Mouse (Mus musculus): ENCODE data around the gene Tldc2. TPM values are rescaled to one million over a fixed set of nuclear protein-coding genes. Genes with fewer than 3 reads are reported as not detected.

Tldc2 gene
- total RNA-seq, 2 experiments from 2014 or later, result not detected

DNA sequence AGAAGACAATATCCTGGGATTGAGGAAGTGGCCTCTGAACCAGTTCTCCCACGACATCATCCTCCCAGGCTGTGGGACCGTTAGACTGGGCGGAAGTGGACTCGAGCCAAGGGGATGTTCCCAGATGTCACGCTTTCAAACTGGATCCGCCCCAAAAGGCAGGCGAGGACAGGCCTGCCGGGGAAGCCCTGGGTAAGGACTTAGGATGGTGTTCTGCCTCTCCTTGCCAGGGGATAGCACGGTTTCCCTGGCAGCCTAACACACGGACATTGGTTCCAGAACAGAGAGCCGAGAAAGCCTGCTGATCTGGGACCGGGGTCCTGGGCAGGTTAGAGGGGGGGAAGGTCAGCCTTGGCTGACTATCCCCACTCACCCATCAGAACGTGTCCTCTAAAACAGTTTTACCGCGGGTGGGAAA is 9.2 kb upstream of the Tldc2 start:
- peak; percentile 77 to 83 for DNase-seq (ENCODE audit: low spot score in 2 of 2)

DNA sequence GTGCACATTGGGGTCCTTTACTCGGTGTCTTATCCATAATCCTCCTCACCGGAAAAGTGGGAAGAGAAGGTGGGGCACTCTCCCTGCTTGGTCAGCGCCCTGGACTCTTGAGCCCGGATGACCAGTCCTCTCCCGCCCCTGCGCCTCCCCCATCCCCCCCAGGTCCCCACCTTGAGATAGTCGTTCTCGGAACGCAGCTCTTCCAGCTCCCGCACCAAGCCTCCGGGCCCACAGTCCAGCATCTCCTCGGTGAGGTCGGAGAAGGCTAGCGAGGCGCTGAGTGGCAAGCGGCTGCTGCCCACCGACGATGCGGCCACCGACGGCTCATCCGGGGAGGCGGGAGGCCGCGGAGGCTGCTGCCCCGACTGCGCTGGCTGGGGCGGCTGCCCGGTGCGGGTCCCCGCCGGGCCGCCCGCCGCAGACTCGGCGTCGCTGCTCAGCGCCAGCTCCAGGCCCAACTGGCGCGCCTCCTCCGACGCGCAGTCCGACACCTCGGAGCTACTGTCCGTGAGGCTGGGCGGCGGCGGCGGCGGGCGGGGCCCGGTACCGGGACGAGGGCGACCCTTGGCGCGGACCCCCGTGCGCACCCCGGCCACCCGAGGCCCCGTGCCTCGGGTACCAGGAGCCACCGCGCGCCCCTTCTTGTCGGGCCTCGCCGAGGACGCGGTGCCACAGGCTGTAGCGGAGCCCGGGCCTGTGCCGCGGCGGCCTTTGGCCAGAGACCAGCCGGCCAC is 8.6 kb upstream of the Tldc2 start:
- peak in 1 of 2 experiments; percentile 60 for DNase-seq (ENCODE audit: low spot score in 2 of 2)

DNA sequence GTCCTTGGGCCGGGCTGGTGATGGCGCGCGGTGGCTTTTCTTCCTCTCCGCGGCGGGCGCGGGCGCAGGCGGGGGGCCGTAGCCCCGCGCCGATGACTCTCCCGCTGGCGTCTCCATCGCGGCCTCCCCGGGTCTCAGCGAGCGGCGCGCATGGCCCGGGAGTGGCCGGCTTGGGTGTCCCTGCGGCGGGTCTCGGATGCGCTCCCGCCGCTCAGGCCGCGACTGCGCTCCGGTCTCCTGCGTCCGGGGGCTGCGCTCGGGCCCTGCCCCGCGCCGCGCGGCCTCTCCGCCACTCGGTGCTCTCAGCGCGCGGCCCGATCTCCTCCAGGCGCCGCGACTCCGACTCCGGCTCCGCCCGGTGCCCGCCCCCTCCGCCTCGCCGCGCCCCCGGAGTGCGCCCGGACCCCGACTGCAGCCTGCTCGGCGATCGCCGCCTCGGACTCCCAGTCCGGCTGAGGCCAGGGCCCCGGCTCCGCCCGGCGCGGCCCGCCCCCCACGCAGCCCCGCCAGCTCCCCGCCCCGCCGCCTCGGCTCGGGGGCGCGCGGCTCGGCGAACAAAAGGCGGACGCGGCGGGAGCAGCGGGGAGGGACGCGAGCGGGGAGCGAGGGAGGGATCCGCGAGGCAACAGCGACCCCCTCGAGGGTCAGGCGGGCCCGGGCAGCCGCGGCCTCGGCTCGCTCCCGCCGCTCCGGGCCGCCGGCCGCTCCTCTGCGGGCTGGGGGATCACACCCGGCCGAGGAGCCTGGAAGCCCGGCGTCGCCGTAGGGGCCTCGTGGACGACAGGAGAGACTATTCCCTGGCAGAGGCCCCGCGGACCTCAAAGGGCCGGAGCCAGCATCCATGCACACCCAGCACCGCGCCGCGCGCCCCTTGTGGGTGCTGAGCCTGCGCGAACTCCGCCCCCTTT is 7.8 kb upstream of the Tldc2 start, which contains the start of gene Soga1:
TSS of gene Soga1 (minus strand) at position 462 of the 908 bp plus-strand sequence.
- DNase-seq (ENCODE audit: low spot score in 2 of 2), result peak; percentile 86 to 92

GRCm38 (mm10) chr2:157079701-157080180 is 7.1 kb upstream of the Tldc2 start:
- no peak for DNase-seq (ENCODE audit: low spot score in 2 of 2)

DNA sequence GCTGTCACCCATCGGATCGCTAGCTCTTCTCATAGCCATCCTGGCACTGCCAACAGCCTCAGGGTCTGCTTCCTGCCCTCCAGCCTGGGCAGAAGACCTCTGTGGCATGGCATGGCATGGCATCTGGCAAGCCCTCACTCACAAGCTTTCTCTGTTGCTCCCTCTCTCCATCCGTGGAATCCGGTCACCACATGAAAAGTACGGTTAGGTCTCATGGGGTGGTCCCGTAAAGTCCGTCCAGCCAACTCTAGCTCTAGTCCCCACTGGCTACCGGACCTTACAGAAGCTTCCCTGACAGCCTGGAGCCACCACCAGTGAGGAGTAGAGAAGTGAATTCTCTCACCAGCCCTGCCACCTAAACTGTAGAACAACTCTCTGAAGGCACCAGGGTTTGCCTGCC is 5.5 kb upstream of the Tldc2 start:
- no peak for DNase-seq (ENCODE audit: low spot score in 2 of 2)

DNA sequence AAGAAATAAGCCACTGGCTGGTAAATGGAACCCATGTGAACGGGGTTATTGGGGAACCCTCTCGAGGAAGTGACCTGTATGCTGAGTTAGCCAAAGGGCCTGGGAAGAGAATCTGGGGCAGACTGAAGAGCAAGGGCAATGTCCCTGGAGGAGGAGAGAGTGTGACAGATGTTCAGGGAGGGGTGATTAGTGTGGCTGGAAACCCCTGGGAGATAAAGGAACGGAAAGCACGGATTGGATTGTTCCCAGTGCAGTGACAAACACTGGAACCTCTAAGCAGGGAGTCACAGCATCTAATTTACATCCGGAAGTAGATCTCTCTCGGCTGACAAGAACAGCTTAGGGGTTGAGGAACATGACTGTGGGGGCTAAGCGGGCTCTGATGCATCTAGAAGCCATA is 4.9 kb upstream of the Tldc2 start:
- DNase-seq (ENCODE audit: low spot score in 2 of 2), result no peak

DNA sequence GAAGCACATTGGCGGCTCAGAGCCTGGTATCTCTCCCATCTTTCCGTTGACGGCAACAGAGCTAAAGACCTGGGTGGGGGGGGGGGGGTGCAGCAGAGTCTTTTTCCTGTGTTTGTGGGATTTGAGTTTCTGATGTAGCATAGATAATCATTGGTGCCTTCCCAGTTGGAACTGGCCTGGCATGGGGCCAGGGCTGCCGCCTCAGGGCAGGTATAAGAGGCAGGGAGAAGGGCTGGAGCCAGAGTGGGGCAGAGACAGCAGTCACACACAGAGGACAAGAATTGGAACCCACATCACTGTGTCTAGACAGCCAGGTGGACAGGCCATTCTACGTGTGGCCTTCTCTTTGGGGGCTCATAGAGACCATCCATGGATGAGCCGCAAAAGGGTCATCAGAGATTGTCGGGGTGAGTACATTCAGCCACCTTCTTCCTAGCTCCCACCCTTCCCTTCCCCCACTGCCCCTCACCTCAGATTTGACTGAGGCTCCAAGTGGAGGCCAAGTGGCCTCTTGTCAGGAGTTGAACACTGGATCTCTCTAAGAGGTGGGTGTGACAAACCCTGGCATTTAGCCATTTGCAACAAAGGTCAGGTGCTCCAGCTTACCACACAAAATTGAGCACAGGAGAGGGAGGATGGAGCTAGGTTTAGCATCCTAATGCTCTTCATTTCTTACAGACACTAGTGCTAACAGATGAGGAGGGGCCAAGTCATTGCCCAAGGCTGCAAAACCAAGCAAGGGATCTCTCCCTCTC is 1.8 kb upstream of the Tldc2 start:
- no peak for DNase-seq (ENCODE audit: low spot score in 2 of 2)

DNA sequence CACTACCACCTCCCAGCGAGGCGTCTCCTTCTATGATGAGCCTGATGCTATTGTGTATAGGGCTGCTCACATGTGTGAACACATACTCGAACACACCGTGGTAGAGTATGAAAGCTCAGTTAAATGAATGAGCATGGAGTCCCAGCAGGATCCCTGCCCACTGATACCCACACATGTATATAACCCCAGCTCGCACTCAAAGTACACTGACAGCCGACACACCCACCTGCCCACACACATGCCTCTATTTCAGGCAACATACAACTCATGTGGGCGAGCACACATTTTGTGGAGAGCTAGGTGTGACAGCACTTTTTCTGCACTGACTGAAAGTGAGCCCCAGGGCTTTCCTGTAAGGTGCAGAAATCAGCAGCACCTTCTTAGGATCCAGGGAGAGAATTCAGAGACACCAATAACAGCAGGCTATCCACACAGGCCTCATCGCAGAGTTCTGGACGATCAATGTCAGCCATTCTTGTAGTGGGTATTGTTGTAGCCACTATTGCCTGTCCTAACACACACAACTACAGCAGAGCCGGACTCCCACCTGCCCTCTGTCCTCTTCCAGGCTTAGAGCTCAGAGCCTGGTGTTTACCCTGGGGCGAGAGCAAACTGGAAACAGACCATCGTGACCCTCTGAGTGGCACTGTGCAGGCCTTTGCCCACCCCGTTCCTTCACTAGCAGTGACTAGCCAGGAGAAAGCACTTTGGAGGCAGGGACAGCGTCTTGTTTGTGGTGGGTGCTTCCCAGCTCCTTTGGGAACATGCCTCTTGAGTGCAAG is 872 bp downstream of the Tldc2 start:
- DNase-seq (ENCODE audit: low spot score in 2 of 2), result no peak

DNA sequence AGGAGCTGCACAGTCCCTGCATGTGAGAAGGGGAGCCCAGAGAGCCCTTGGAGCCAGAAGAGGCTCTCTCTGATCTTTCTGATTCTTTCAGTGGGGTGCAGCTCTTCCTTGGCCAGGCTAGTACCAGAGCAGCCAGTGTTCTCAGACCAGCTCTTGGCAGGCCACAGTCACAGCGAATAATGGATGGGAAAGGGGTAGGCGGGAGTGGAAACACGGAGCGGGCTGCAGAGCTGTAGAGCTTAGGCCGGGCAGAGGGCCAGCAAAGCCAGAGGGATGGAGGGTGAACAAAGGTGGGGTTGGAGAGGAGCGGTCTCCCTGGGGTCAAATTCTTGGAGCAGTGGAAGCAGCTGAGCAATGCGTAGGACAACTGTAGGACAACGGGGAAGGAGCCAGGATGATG is 5.2 kb downstream of the Tldc2 start:
- peak; percentile 53 to 64 for DNase-seq (ENCODE audit: low spot score in 2 of 2)

- DNase-seq (ENCODE audit: low spot score in 2 of 2), result peak; percentile 85 to 87
Measured at GRCm38 (mm10) chr2:157095005-157095755, 8.3 kb downstream of the Tldc2 start.

- no peak for DNase-seq (ENCODE audit: low spot score in 2 of 2)
Measured at GRCm38 (mm10) chr2:157099532-157100318, 12.9 kb downstream of the Tldc2 start.

DNA sequence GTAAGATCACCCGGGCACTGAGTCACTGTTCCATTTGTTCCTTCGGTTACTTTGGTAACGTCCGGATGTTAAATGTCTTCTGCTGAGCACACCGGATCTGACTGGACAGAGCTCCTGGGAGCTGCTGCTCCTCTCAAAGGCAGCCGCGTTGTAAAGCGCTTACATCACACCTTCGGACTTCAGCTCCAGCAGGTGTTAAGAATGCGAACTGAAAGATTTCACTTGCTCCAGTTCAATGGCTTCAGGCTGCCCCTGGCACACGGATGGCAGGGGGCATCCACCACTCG is 13.4 kb downstream of the Tldc2 start:
- DNase-seq (ENCODE audit: low spot score in 2 of 2), result no peak

DNA sequence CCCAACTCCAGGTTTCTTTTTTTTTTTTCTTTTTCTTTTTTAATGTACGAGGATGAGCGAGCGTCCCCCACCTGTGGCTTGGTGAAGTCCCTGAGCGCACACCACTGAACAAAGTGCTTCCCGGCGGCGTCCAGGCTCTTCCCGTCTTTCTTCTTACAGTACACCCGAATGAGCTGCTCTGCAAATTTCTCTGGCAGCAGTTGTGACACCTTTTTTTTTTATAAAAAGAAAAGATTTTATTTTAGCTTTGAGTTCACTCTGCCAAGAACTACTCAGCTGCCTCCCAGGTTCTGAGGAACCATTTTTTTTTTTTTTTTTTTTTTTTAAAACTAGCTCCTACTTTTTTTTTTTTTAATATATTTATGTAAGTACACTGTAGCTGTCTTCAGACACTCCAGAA is 14.8 kb downstream of the Tldc2 start:
- no peak for DNase-seq (ENCODE audit: low spot score in 2 of 2)

- no peak for DNase-seq (ENCODE audit: low spot score in 2 of 2)
Measured at GRCm38 (mm10) chr2:157102256-157102655, 15.4 kb downstream of the Tldc2 start.

DNA sequence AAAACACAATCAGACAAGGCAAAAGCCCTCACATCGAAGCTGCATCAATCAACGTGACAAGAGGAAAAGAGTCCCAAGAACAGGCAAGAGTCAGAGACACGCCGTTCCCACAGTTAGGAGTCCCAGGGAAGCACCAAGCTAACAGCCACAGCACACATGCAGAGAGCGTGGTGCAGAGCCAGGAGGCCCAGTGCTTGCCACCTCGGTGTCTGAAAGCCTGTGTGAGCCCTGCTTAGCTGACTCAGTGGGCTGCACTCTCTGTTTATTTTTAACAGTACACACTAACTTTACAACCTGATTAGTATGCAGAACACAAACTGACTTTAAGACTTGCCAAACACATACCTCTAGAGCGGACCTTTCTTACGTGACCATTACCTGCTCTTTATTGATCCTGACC is 17.6 kb downstream of the Tldc2 start:
- DNase-seq (ENCODE audit: low spot score in 2 of 2), result no peak

DNA sequence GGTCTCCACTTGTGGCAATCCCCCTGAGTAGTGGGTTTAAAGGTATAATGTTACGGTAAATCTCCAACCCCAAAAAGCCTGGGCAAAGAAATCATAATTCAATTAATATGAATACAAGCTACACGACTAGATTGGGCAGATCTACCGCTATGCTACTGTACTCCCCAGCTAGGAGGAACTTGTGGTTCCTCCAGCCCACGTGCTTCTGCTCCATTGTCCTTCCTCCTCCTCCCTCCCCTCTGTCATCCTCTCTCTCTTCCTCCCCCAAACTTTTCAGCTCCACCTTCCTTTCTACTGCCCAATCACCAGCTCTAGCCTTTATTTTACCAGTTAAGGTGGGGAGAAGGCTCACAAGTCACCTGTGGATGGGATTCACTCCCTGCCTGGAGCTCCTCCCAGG is 21.4 kb downstream of the Tldc2 start:
- DNase-seq (ENCODE audit: low spot score in 2 of 2), result no peak

DNA sequence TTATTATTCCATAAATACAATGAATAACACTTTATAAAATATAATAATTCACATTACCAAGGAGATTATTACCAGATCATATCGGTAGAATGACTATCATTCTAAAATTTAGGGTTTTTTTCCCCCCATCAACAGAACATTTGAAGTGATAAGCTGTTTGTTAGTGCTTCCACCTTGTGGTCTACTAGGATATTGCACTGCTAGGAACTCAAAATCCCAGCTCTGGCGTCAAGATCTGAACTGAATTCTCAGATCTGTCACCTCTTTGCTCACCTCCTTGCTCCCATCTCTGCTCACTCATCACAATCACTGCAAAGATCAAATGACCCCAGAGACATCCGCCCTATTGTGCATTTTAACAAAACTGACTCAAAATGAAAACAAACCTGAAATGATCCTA is 30.1 kb downstream of the Tldc2 start:
- DNase-seq (ENCODE audit: low spot score in 2 of 2), result no peak

DNA sequence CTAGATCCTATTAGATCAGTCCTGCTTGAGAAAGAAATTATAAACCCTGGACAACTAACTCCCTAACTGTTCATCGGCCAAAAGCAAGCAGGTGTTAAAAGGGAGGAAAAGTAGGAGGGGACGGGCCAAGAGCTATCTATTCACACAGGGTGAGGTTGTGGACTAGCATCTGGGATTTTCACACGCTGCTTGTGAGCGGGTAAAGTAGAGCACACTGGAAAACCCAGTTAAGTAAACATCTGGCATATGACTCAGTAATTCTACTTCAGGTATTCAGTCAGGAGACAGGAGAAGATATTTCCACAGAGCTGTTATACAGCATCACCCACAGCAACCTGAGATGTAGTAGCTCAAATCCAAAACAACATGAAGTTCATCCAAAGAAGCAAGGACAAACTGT is 31.7 kb downstream of the Tldc2 start:
- DNase-seq (ENCODE audit: low spot score in 2 of 2), result no peak

DNA sequence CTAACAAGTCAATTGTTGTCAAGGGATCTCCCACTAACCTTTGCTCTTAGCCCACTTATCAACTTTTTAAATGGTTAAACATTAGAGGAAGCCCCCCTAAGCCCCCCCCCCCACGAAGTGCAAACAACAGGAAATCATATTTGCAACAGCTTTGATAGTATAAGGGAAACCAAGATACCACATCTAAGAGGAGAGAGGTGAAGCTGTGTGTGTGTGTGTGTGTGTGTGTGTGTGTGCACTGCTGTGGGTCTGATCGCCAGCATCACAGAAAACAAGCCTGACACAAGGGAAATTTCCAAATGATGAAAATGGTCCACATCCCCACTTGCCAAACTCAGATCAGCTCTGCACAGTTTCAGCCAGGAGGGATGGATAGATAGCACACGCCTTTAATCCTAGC is 32.2 kb downstream of the Tldc2 start:
- no peak for DNase-seq (ENCODE audit: low spot score in 2 of 2)

Data from layer of hippocampus, postnatal 10 days (tissue).